Comparison of ENCODE assay signal across 15 mouse cellular contexts in genomic region chr3:88975012-88975411, GRCm38 (mm10).
"Had no signal": no experiment of that assay in that cellular context is flagged by ENCODE, and none has a peak within 500 bp of the region (broad histone marks: within the 10 kb centered on the region; RNA-seq: fewer than 3 reads in every experiment).

No protein-coding gene starts in this region.

- H3K4me1 ChIP-seq: limb, embryonic 15.5 days; liver, embryonic 13.5 days; lung, embryonic 15.5 days had no signal

- DNase-seq: kidney, adult 8-10 months; kidney, postnatal 36 days; liver, embryonic 13.5 days; liver, postnatal 0 days; lung, postnatal 14 days; thymus, adult 18-20 months; thymus, postnatal 14 days had no signal

- H3K27me3 ChIP-seq: limb, embryonic 15.5 days; liver, embryonic 13.5 days; lung, embryonic 15.5 days; megakaryocyte, embryonic 14.5 days had no signal

- H3K27ac ChIP-seq: left cerebral cortex, adult 2 months; limb, embryonic 15.5 days; liver, embryonic 13.5 days; lung, embryonic 15.5 days; macrophage; stomach, postnatal 0 days had no signal

- H3K9ac ChIP-seq: limb, embryonic 15.5 days; liver, embryonic 13.5 days; liver, postnatal 0 days; lung, embryonic 15.5 days had no signal

- ATAC-seq: liver, postnatal 0 days; midbrain, embryonic 16.5 days had no signal

- H3K4me2 ChIP-seq: limb, embryonic 15.5 days; liver, embryonic 13.5 days; lung, embryonic 15.5 days; midbrain, embryonic 11.5 days had no signal

- H3K9me3 ChIP-seq: limb, embryonic 15.5 days; liver, embryonic 13.5 days; lung, embryonic 15.5 days; megakaryocyte, embryonic 14.5 days had no signal

- H3K4me3 ChIP-seq: left cerebral cortex, adult 2 months; limb, embryonic 15.5 days; liver, embryonic 13.5 days; lung, embryonic 15.5 days; megakaryocyte, embryonic 14.5 days had no signal
